Mouse (Mus musculus) CH12.LX (cell line): ENCODE results near the gene Adgrb3. TPM values are rescaled to one million over a fixed set of nuclear protein-coding genes. Genes with fewer than 3 reads are reported as not detected.

Experiments used
- DNase-seq: peaks from one replicate; pipeline ENCODE4 v3.0.0-alpha.2; 2013; ENCODE audit errors: extremely low read depth
- H3K27ac ChIP-seq: 2 replicates; pipeline ENCODE4 v1.5.1; 2012; ENCODE audit warnings: low read depth, mild to moderate bottlenecking, control low read depth, moderate library complexity; ENCODE audit not compliant: insufficient read depth
- H3K27me3 ChIP-seq: replicated peaks from 2 replicates; pipeline ENCODE3; 2012; ENCODE audit warnings: inconsistent platforms
- H3K36me3 ChIP-seq, 2 experiments: replicated peaks in 1 of 2; 2 replicates each; pipeline versions ENCODE3 to v1.6.1; 2012; ENCODE audit warnings: inconsistent platforms in 1 of 2, low read length in 1 of 2, mild to moderate bottlenecking in 1 of 2, mixed read lengths in 1 of 2, moderate library complexity in 1 of 2; ENCODE audit not compliant: control insufficient read depth in 1 of 2, insufficient read depth in 1 of 2
- H3K4me1 ChIP-seq, 2 experiments: 2 replicates each; pipeline ENCODE4 v1.6.1; 2012; ENCODE audit warnings: inconsistent platforms in 1 of 2, moderate library complexity in 1 of 2; ENCODE audit not compliant: insufficient read depth in 2 of 2, control insufficient read depth in 1 of 2
- H3K4me2 ChIP-seq: 2 replicates; pipeline ENCODE4 v1.6.1; 2012; ENCODE audit warnings: low read depth, mild to moderate bottlenecking, control low read depth; ENCODE audit not compliant: poor library complexity, insufficient read depth, severe bottlenecking
- H3K4me3 ChIP-seq, 3 experiments: fragments of 150-350 bp in 1 of 3; sonication (generic) in 1 of 3; replicated peaks in 1 of 3; 2 replicates each; pipeline versions ENCODE3 to v1.5.1; 2011 to 2012; ENCODE audit warnings: low read depth in 2 of 3, low read length in 2 of 3, mild to moderate bottlenecking in 2 of 3, moderate library complexity in 2 of 3, control low read depth in 1 of 3, improper control_type of control experiment in 1 of 3, inconsistent platforms in 1 of 3, mixed read lengths in 1 of 3; ENCODE audit not compliant: poor library complexity in 1 of 3
- H3K79me2 ChIP-seq: replicated peaks from 2 replicates; pipeline ENCODE4 v1.6.1; 2012; ENCODE audit warnings: mild to moderate bottlenecking, moderate library complexity; ENCODE audit not compliant: control insufficient read depth, poor library complexity, insufficient read depth, severe bottlenecking; ENCODE audit errors: extremely low read depth
- H3K9ac ChIP-seq: 2 replicates; pipeline ENCODE4 v1.6.1; 2012; ENCODE audit warnings: low read depth, mild to moderate bottlenecking, control low read depth, moderate library complexity; ENCODE audit not compliant: insufficient read depth
- H3K9me3 ChIP-seq: replicated peaks from 2 replicates; pipeline ENCODE3; 2012; ENCODE audit warnings: low read length, inconsistent platforms, mixed read lengths
- BHLHE40 ChIP-seq: IDR thresholded peaks from 2 replicates; pipeline ENCODE4 v1.6.1; 2011; ENCODE audit warnings: mild to moderate bottlenecking, low read depth, low read length, improper control_type of control experiment
- CHD1 ChIP-seq: IDR thresholded peaks from 2 replicates; pipeline ENCODE4 v1.6.1; 2012; ENCODE audit warnings: low read depth, low read length, improper control_type of control experiment, inconsistent platforms
- CHD2 ChIP-seq: IDR thresholded peaks from 2 replicates; pipeline ENCODE4 v1.6.1; 2011; ENCODE audit warnings: low read length, improper control_type of control experiment
- EP300 ChIP-seq: IDR thresholded peaks from 2 replicates; pipeline ENCODE4 v1.6.1; 2011; ENCODE audit warnings: low read length, improper control_type of control experiment
- ETS1 ChIP-seq: conservative IDR thresholded peaks from 2 replicates; pipeline ENCODE4 v1.6.1; 2012; ENCODE audit warnings: low read depth, mild to moderate bottlenecking, inconsistent platforms, low read length, improper control_type of control experiment, moderate library complexity
- GABPA ChIP-seq: IDR thresholded peaks from 2 replicates; pipeline ENCODE4 v1.6.1; 2012; ENCODE audit warnings: low read depth, low read length, improper control_type of control experiment, inconsistent platforms; ENCODE audit not compliant: insufficient replicate concordance
- KAT2A ChIP-seq: IDR thresholded peaks from 2 replicates; pipeline ENCODE4 v1.6.1; 2012; ENCODE audit warnings: low read length, improper control_type of control experiment, inconsistent platforms; ENCODE audit not compliant: insufficient replicate concordance
- MAFK ChIP-seq: IDR thresholded peaks from 2 replicates; pipeline ENCODE4 v1.6.1; 2011; ENCODE audit warnings: low read length, improper control_type of control experiment; ENCODE audit not compliant: insufficient replicate concordance
- MAX ChIP-seq: IDR thresholded peaks from 2 replicates; pipeline ENCODE4 v1.6.1; 2011; ENCODE audit warnings: low read length, improper control_type of control experiment
- MXI1 ChIP-seq: IDR thresholded peaks from 2 replicates; pipeline ENCODE4 v1.6.1; 2011; ENCODE audit warnings: mild to moderate bottlenecking, low read depth, low read length, improper control_type of control experiment
- MYC ChIP-seq: IDR thresholded peaks from 2 replicates; pipeline ENCODE4 v1.6.1; 2011; ENCODE audit warnings: low read depth, mild to moderate bottlenecking, improper control_type of control experiment, low read length
- PAX5 ChIP-seq: IDR thresholded peaks from 2 replicates; pipeline ENCODE4 v1.6.1; 2012; ENCODE audit warnings: low read length, inconsistent platforms, mixed read lengths
- RCOR1 ChIP-seq: conservative IDR thresholded peaks from 2 replicates; pipeline ENCODE4 v1.6.1; 2012; ENCODE audit warnings: low read depth, mild to moderate bottlenecking, inconsistent platforms, low read length, improper control_type of control experiment
- TCF12 ChIP-seq: IDR thresholded peaks from 2 replicates; pipeline ENCODE4 v1.6.1; 2014; ENCODE audit warnings: low read depth, mild to moderate bottlenecking, inconsistent platforms, low read length, improper control_type of control experiment
- UBTF ChIP-seq: IDR thresholded peaks from 2 replicates; pipeline ENCODE4 v1.6.1; 2012; ENCODE audit warnings: low read depth, mild to moderate bottlenecking, inconsistent platforms, low read length, improper control_type of control experiment, moderate library complexity
- USF2 ChIP-seq: conservative IDR thresholded peaks from 2 replicates; pipeline ENCODE4 v1.6.1; 2011; ENCODE audit warnings: low read depth, low read length, improper control_type of control experiment
- ZKSCAN1 ChIP-seq: IDR thresholded peaks from 2 replicates; pipeline ENCODE4 v1.6.1; 2012; ENCODE audit warnings: low read depth, inconsistent platforms, low read length, improper control_type of control experiment, borderline replicate concordance
- dilution Hi-C: fragments of 300-500 bp; cut with MboI; formaldehyde crosslinking; loops from 2 replicates; pipeline ENCODE4 v1.14.3; 2020; ENCODE audit warnings: low sequenced_read_pairs; ENCODE audit not compliant: extremely low pct_unique_long_range_greater_than_20kb, extremely low pct_ligation_motif_present
- in situ Hi-C: fragments of 300-500 bp; cut with MboI; formaldehyde crosslinking; loops from 3 replicates; pipeline ENCODE4 v1.14.3; 2019; ENCODE audit warnings: low sequenced_read_pairs, low pct_ligation_motif_present, low pct_unique_long_range_greater_than_20kb, mixed read lengths
- polyA plus RNA-seq: library from polyadenylated mRNA; unstranded; fragments of >175 nt; gene quantifications from 2 replicates; pipeline ENCODE4 v1.2.1, GENCODE M21; 2012; ENCODE audit warnings: low read depth; ENCODE audit not compliant: insufficient read length
- total RNA-seq, 2 experiments: library from RNA; depleted of rRNA; stranded (reverse); fragments of 300-350 nt in 1 of 2; fragments of >200 nt in 1 of 2; gene quantifications; 2 replicates each; pipeline ENCODE4 v1.2.3; 2012 to 2014

The Adgrb3 gene
- total and polyA plus RNA-seq, 3 experiments, result not detected

- H3K4me1 ChIP-seq, result no peaks in the 10 kb centered on the region
- no peak overlapping the region for H3K9ac ChIP-seq
- peaks cover 38% of the 10 kb centered on the region for H3K9me3 ChIP-seq
- no peaks in the 10 kb centered on the region for H3K27me3 ChIP-seq
- H3K36me3 ChIP-seq, result no peaks in the 10 kb centered on the region
- TF ChIP-seq MYC (no peak), PAX5 (no peak)
- TF ChIP-seq, all 38 proteins: peak for 0
- Histone ChIP-seq H3K27ac (no peak overlapping the region), H3K79me2 (no peaks in the 10 kb centered on the region), H3K4me3 (no peak overlapping the region), H3K4me2 (no peak overlapping the region)
- dilution Hi-C loops, result no loop called here
- in situ Hi-C loops, result no loop called here
- no peak for DNase-seq
Observed at GRCm38 (mm10) chr1:25830757-25831520, 1.4 kb upstream of the Adgrb3 start.

- H3K4me3 ChIP-seq, result no peak overlapping the region
- in situ Hi-C loops (no loop called here), dilution Hi-C loops (no loop called here)
- no peak for DNase-seq
- H3K9ac ChIP-seq, result no peak overlapping the region
- H3K27ac ChIP-seq, result no peak overlapping the region
- no peaks in the 10 kb centered on the region for H3K27me3 ChIP-seq
- H3K79me2 ChIP-seq, result no peaks in the 10 kb centered on the region
- H3K4me2 ChIP-seq, result no peak overlapping the region
- H3K36me3 ChIP-seq, result no peaks in the 10 kb centered on the region
- H3K9me3 ChIP-seq, result peaks cover 42% of the 10 kb centered on the region
- TF ChIP-seq UBTF, result no peak
- no peak for TF ChIP-seq MAFK
- no peak for TF ChIP-seq MAX
- TF ChIP-seq BHLHE40, result no peak
- TF ChIP-seq MXI1, result no peak
- TF ChIP-seq RCOR1, result no peak
- TF ChIP-seq PAX5, result no peak
- TF ChIP-seq CHD2, result no peak
- no peak for TF ChIP-seq TCF12
- no peak for TF ChIP-seq ZKSCAN1
- TF ChIP-seq CHD1, result no peak
- no peak for TF ChIP-seq ETS1
- TF ChIP-seq GABPA, result no peak
- TF ChIP-seq USF2, result no peak
- no peak for TF ChIP-seq EP300
- no peak for TF ChIP-seq KAT2A
- no peaks in the 10 kb centered on the region for H3K4me1 ChIP-seq
Observed at GRCm38 (mm10) chr1:25829921-25830751, 629 bp upstream of the Adgrb3 start.
